Mouse (Mus musculus): ENCODE results near the gene Sp110.
"Not testable (repeated sequence)": the region's sequence is repeated elsewhere in the genome, so short reads cannot be mapped to it uniquely, and the experiment has no call there.

Sp110 gene

GRCm38 (mm10) chr1:85546442-85546841, 52.2 kb downstream of the Sp110 start:
- not testable (repeated sequence) for DNase-seq (ENCODE audit: low spot score in 2 of 2)

- not testable (repeated sequence) for DNase-seq (ENCODE audit: low spot score in 2 of 2)
These were observed 54.8 kb downstream of the Sp110 start for GRCm38 (mm10) chr1:85543818-85544217.

GRCm38 (mm10) chr1:85528451-85529110, 70.0 kb downstream of the Sp110 start:
- DNase-seq (ENCODE audit: low spot score in 2 of 2) = not testable (repeated sequence)

Measured in heart, adult 9 months (tissue).